Mouse (Mus musculus) retina, embryonic 14.5 days (tissue): Measurements from ENCODE around the gene Ift22.
"Not testable (repeated sequence)": the region's sequence is repeated elsewhere in the genome, so short reads cannot be mapped to it uniquely, and the experiment has no call there.

Source experiments
- DNase-seq: peaks from one replicate; pipeline ENCODE4 v3.0.0-alpha.2; 2015; ENCODE audit warnings: low spot score

Ift22 gene

GRCm38 (mm10) chr5:136907587-136907986 lies 363 bp upstream of the Ift22 start:
- no peak for DNase-seq

DNA sequence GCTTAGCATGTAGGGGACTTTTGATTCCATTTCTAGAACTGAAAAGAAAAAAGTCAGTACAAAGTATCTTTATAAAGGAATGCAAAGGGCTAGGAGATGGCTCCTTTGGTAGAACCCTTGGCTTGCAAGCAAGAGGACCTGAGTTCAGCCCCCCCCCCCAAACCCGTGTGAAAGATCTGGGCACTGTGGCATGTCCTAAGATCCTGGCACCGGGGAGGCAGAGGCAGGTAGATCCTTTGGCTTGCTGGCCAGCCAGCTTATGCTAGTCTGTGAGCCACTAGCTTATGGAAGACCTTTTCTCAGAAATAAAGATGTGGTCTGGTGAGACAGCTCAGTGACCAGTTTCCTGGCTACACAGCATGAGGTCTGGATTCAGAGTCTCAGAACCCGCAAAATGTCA lies 6.2 kb downstream of the Ift22 start:
- DNase-seq, result no peak

DNA sequence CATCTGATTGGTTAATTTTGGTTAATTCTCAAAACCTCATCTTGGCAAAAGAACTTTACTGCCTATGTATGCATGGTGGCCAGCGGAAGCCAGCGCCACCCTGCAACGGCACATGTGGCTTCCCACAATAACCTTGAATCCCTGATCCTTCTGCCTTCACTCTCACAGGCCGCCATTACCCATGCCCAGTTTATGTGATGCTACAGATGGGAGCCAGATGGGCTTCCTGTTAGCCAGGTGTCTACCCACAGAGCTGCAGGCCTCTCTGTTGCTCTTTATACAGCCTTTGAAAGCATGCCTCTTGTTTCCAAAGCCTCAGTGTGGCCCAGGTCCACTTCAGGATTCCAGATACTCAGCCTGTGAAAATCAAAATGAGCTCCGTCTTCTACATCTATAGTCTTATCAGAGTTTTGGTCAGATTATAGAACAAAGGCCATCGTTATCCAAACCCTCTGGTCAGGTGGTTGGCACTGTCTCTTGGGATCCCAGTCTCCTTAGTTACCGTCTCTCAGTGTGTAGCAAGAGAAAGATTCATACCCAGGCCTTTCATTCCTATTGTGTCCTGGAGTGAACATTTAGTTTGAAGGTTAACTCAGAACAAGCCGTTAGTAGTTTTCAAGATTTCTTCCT lies 9.8 kb downstream of the Ift22 start:
- DNase-seq, result no peak

DNA sequence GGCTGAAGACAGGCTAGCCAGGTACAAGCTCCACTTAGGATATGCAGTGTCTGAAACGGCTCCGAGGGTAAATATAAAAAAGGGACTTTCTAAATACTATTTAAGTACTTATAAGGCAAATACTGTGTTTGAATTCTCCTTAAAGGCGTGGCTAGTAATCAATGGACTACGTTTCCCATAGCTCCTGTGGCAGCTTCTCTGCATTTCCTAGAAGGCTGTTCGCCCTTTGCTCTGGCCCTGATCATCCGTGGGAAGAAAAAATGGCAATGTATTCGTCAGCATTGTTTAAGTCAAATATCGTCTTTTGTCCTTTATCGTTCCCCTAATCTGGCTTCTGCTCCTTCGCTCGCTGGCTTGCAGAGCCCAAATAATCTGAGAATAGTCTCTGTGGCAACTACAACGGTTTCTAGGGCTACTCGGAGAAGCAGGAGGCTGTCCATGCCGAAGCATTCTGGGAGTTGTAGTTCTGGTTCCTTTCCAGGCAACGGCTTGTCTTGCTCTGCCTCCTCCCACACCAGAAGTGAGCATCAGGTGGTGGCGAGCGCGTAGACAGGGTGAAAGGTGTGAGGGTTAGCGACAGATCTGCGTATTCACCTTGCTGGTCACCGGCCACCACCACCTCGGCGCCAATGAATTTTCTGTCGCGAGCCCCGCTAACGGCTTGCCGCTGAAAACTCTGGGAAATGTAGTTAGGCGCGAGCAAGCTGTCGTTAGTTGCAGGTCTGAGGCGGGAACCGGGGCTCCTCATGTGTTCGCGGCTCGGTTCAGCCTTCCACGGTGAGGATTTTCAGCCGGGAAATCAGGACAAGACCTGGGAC lies 10.9 kb downstream of the Ift22 start:
- DNase-seq, result peak; percentile 83

DNA sequence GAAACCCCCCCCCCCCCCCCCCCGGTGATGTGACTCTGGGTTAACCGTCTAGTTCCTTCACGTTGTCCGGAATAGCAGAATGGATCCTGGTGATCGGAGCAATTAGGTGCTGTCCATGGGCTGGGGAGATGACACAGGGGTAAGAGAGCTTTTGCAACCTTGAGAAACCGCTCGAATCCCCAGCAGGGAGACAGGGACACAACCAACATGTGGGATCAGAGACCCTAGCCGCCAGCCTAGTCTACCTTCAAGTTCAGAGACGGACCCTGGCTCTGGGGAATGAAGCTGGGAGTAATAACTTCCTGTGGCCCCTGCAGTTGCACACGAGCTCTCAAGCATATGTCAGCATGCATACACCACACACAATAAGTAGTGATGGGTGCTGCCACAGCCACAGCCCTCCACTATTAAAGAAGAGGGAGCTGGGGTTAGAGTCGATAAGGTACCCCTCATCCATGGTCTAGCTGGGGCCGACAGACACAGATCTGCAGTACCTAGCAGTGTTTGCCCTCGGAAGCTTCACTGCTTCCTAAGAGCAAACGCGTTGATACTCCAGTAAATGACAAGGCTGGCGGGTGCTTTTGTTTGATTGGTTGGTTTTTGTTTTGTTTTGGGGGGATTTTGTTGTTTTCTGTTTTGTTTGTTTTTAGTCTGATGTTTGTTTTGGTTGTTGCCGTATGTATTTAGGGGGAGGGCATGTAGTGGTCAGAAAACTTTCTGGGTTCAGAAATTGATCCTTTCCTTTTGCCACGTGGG lies 11.8 kb downstream of the Ift22 start:
- DNase-seq, result peak; percentile 37

GRCm38 (mm10) chr5:136922830-136923229 lies 14.9 kb downstream of the Ift22 start:
- DNase-seq, result no peak

- DNase-seq, result no peak
Measured at GRCm38 (mm10) chr5:136923751-136924478, 16.0 kb downstream of the Ift22 start.

GRCm38 (mm10) chr5:136929073-136929472 lies 21.1 kb downstream of the Ift22 start:
- DNase-seq, result peak; percentile 91

- DNase-seq, result no peak
Measured at GRCm38 (mm10) chr5:136931896-136932295, 23.9 kb downstream of the Ift22 start.

DNA sequence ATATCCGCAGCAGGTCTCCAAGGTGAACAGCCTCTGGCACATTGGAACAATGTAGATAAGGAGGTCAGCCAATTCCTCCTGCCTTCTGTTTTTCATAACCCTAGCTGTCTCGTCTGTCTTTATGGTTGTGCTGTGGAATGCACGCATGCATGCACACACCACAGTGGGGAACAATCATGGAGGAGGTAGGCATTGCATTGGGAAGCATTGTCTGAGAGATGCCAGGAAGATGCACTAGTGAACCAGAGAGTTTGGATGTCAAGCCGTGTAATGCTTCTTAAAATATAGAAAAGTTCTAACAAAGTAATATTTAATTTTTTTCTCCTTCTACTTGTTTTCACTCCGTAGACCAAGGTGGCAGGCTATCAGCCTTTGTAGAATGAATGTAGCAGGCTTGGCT lies 25.0 kb downstream of the Ift22 start:
- DNase-seq, result no peak

- no peak for DNase-seq
Measured at GRCm38 (mm10) chr5:136933930-136934329, 26.0 kb downstream of the Ift22 start.

DNA sequence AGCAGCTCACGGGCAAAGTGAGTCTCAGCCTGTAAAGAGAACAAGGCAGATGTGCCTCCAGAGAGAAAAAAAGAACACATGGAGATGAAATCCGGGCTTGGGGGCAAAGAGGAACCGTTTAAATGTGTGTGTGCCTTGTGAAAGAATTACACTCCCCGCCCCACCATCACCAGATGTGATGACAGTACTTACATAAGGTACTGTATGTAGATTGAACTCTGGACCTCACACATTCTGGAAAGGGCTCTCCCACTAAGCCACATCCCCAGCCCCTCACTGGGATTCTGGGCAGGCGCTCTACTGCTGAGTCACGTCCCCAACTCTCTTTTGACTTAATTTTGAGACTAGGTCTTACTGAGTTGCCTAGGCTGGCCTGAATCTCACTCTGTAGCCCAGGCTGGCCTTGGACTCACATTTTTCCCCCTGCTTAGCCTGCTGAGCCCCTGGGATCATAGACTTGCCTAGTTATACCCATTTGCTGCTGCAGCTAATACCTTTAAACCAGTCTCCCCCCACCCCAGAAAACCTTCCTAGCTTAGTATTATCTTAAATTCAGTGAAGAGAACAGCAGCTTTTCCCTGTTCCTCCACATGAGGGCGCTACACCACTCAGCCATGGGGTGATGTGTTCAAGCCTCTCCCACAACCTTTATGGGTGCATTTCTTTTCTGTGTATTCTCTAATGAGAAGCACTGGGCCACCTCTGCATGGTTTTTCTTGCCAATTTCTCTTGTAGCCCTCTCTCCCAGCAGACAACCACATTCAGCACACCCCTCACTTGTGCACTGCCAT lies 28.1 kb downstream of the Ift22 start:
- peak; percentile 29 for DNase-seq

DNA sequence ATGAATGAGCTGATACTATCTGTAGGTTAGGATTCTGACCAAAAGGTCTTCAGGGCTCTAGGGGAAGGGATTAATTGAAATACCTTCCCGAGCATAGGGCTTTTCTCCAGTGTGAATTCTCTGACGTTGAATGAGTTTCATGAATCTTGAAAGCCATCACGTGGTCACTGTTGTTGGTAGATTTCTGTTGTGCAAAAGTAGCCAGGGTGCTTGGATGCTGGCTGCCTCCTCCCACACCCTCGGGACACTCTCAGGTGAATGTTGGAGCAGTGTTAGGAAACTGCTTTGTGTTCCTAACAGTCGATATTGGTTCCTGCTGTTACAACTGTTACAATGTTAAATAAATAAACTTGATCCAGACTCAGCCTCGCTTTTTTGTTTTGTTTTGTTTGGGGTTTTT lies 28.8 kb downstream of the Ift22 start:
- DNase-seq, result no peak

- DNase-seq, result no peak
Measured at GRCm38 (mm10) chr5:136937621-136938020, 29.7 kb downstream of the Ift22 start.

DNA sequence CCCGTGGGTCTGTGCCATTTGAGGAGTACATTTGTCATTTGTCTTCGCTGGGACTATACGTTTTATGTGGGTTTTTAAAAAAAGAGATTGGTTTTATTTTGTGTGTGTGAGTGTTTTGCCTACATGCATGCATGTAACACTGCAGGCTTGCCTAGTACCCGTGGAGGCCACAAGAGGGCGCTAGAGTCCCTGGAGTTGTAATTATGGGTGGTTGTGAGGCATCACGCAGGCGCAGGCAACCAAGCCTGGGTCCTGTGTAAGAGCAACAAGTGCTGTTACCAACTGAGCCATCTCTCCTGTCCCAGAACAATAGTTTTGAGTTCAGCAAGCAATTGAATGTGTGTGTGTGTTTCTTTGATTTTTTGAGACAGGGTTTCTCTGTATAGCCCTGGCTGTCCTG lies 31.3 kb downstream of the Ift22 start:
- DNase-seq, result no peak

DNA sequence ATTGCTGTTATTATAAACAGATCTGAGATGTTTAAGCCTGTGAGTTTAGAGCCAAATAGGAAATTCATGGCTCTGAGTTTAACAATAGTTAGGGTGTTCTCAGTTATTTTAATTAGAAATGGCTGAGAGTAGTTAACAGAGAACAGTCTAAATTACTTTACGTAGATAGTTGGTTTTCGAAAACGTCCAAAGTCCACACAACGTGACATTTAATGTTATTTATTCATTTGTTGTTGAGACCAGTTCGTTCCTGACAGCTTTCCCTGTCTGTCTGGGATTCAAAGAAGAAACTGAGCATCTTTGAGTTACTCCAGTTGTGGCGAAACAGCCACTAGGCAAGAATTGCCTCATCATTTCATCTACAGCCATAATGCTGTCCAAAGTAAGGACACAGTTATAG lies 32.1 kb downstream of the Ift22 start:
- not testable (repeated sequence) for DNase-seq

DNA sequence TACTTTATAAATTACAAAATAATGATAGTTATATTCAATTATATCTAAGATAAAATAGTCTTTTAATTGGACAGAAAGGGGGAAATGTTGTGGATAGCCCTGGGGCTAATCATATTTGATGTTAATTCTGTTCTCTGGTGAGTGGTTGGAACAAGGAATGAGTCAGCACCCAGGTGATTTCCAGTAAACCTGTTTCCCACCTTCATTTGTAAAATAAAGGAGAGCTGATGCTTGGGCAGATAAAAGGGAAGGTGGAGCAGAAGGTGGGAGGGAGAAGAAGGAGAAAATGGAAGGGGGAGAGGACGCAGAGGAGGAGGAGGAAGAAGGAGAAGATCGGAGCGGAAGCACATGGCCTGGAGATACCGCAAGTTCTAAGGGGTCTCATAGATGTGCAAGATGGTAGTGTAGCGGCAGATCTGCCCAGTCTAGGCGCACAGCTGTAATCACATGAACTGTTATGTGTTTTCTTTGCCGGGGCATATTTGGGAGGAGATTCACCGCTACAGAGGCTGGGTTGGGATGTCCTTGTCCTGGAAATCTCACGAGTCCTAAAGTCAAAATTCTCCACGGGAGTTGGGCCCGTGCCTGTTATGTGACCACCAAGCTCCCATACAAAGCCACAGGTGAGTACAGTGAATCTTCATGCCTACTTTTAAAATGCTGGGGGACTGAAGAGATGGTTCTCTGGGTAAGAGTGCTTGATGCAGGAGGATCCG lies 33.1 kb downstream of the Ift22 start:
- DNase-seq, result no peak

DNA sequence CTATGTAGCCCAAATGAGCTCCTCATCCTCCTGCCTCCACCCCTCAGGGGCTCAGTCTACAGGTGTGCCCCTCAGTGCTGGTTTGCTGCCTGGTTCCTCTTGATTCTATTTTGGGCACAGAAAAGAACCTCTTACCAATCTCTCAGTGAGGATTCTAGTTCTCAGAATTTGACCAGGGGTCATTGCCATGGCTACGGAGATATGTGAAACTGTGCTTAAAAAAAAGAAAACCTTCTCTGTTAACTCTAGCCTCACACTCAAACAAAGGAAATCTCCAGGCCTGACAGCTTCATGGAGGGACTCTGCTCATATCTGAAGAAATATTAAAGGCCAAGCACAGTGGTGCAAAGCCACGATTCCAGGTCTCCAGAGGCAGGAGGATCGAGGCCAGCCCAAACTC lies 34.8 kb downstream of the Ift22 start:
- no peak for DNase-seq

DNA sequence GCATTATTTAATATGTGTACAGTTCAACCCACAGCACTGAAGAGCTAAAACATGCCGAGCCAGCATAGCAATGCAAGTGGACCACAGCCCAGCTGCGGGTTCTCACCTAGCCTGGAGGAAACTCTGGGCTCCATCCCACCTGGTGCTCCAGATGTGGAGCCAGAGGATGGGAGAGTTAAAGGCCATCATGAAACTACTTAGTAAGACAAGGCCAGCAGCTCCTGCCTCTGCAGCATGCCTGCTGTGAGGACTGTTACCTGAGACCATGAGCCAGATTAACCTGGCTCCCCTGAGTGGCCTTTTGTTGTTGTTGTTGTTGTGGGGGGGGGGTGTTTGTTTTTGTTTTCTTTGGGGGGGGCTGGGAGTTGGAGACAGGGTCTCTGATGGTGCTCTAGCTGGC lies 35.4 kb downstream of the Ift22 start:
- no peak for DNase-seq

DNA sequence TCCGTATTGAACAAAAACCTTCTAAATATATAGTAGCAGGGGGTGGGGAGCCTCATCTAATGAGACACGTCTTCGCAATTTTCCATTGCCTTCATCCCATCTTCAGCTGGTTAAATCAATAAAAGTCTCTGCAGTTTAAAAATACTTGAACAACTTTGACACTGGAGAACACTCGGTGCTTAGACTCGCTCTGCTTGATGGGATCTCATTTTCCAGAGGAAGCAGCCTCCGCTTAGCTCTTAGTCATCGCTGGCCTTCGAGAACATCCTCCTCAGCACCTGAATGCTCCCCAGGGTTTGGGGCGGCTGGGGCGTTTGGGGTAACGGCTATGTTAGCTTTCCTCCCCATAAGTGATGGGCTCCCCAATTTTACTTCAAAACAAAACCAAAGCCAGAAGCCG lies 37.1 kb downstream of the Ift22 start:
- no peak for DNase-seq

DNA sequence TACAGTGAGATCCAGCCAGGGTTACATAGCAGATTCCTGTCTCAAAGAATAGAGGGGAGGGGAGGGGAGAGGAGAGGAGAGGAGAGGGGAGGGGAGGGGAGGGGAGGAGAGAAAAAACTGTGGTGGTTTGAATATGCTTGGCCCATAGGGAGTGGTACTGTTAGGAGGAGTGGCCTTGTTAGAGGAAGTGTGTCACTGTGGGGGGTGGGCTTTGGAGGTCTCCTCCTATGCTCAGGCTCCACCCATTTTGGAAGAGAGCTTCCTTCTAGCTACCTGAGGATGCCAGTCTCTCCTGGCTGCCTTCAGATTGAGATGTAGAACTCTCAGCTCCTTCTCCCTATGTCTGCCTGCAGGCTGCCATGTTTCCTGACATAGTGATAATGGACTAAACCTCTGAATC lies 39.9 kb downstream of the Ift22 start:
- no peak for DNase-seq
